Mouse (Mus musculus): Measurements from ENCODE around the gene Rngtt. TPM values are rescaled to one million over a fixed set of nuclear protein-coding genes. Genes with fewer than 3 reads are reported as not detected.

Gene Rngtt
- total RNA-seq (2023) = 10 to 100 TPM; 24.6 to 28.5 TPM

GRCm38 (mm10) chr4:33309764-33310757 lies at the start of gene Rngtt:
Gene Rngtt (plus strand): TSS chr4:33310311.

DNA sequence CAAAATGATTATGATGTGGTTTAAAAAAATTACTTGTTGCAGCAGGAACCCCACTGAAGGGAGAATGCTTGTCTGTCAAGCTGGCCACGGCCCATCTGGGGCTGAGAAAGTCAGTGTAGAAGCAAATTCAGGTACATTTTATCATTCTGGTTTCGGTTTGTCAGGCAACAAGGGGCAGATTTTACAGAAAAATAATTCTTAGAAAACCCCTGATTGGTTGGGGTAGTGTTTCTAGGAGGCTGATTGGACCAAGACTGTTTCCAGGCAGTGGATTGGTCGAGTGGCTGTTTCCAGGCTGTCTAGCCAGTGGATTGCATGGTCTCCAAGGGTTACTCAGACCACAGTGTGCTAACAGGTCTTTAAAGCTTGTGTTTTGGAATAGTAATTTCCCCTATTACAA lies 20.1 kb upstream of the Rngtt start, which contains the start of gene Pnrc1:
TSS of gene Pnrc1 (minus strand) at position 162 of the 400 bp plus-strand sequence.

Other genes with a start within 250 kb of the Rngtt start
- under 1 TPM in 1 of 2 experiments, not detected in 1; 1.00 TPM for gene Gabrr2, start 247.3 kb upstream of the Rngtt start, total RNA-seq (2023)
- gene Gabrr1, start 177.8 kb upstream of the Rngtt start, total RNA-seq (2023) = not detected
- gene Pm20d2, start 120.6 kb upstream of the Rngtt start, total RNA-seq (2023) = not detected
- gene Srsf12, start 101.3 kb upstream of the Rngtt start, total RNA-seq (2023) = not detected
- gene Pnrc1, start 20.1 kb upstream of the Rngtt start, total RNA-seq (2023) = 100 to 1,000 TPM; 470 to 472 TPM